Mouse (Mus musculus): ENCODE measurements at regions not wholly inside any gene's neighbourhood (a gene's known extent, or its start where the extent isn't known, plus 50 kb on each side); places are given as distances from the start of the nearest gene placed in this dataset.
"Not testable (repeated sequence)": the region's sequence is repeated elsewhere in the genome, so short reads cannot be mapped to it uniquely, and the experiment has no call there.

- not testable (repeated sequence) for H3K36me3 ChIP-seq; H3K27ac ChIP-seq; H3K9ac ChIP-seq (replicated peaks); H3K4me3 ChIP-seq (replicated peaks); H3K4me1 ChIP-seq (replicated peaks); H3K9me3 ChIP-seq; H3K4me2 ChIP-seq (replicated peaks); H3K27me3 ChIP-seq; ATAC-seq
- 91% methylated on average over 2 of the region's 2 CpGs for WGBS
These were observed 971.2 kb downstream of the Agbl1 start for GRCm38 (mm10) chr7:77200903-77201302.

DNA sequence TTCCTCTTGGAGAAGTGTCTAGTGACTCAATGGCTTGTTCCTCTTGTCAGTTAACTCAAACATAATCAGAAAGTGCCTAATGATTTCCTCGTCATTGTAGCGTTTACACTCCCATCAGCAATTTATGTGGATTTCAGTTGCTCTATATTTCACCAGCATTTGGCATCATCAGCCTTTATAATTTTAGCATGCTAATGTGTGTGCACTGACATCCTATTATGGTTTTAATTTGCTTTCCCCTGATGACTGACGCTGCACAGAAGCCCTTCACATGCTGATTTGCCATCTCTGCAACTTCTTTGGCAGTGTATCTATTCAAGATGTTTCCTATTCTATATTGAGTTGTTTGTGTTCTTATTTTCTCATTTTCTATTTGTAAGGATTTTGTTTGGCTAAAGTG lies 975.9 kb downstream of the Agbl1 start:
- no peaks in the 10 kb centered on the region for H3K4me1 ChIP-seq (replicated peaks)
- no peaks in the 10 kb centered on the region for H3K9me3 ChIP-seq
- H3K36me3 ChIP-seq: no peaks in the 10 kb centered on the region
- 85% methylated on average over 3 of the region's 3 CpGs for WGBS
- no peak overlapping the region for H3K9ac ChIP-seq (replicated peaks)
- H3K27me3 ChIP-seq: no peaks in the 10 kb centered on the region
- no peak for ATAC-seq
- H3K4me2 ChIP-seq (replicated peaks): no peak overlapping the region
- no peak overlapping the region for H3K4me3 ChIP-seq (replicated peaks)
- no peak overlapping the region for H3K27ac ChIP-seq

DNA sequence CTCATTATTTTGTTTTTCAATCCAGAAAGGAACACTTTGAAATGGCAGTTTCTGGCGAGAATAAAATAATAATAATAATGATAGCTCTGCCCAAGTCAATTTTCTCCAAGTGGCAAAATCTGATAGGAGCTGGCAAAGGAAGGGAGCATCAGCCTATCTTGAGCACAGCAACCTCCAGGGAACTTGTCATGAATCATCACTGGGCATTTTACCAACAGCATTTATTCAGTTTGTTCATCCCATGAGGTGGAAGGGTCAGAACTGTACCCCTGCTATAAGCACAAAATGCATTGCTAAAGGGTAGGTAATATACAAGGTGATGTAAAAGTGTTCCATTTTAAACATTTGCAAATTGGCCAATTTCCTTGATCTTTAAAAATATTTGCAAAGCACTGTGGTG lies 1019.7 kb downstream of the Agbl1 start:
- ATAC-seq: no peak
- no peaks in the 10 kb centered on the region for H3K27me3 ChIP-seq
- no peak overlapping the region for H3K27ac ChIP-seq
- no peaks in the 10 kb centered on the region for H3K4me1 ChIP-seq (replicated peaks)
- no peaks in the 10 kb centered on the region for H3K36me3 ChIP-seq
- WGBS: 88% methylated on average over 1 of the region's 1 CpGs
- H3K4me2 ChIP-seq (replicated peaks): no peak overlapping the region
- no peak overlapping the region for H3K4me3 ChIP-seq (replicated peaks)
- H3K9me3 ChIP-seq: no peaks in the 10 kb centered on the region
- H3K9ac ChIP-seq (replicated peaks): no peak overlapping the region

DNA sequence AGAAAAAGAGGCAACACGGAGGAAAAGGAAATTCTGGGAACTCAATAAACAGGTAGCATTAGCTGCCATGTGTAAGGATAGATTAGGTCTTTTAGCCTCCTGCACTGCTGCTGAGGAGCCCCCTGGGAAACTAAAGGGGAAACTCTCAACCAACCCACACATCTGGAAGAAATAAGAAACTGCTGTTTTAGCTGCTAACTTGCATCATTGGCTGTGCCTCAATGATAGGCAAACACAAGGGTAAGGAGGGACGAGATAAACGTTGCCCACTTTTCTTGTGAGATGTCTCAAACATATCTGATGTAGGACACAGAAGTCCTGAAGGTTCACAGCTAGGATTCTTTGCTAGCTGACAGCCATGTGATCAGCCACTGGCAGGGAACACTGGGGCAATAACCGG lies 1058.0 kb downstream of the Agbl1 start:
- H3K27me3 ChIP-seq: no peaks in the 10 kb centered on the region
- no peak overlapping the region for H3K4me2 ChIP-seq (replicated peaks)
- no peak overlapping the region for H3K9ac ChIP-seq (replicated peaks)
- H3K4me3 ChIP-seq (replicated peaks): no peak overlapping the region
- no peaks in the 10 kb centered on the region for H3K4me1 ChIP-seq (replicated peaks)
- whole genome bisulfite sequencing: 78% methylated on average over 4 of the region's 4 CpGs
- H3K36me3 ChIP-seq: no peaks in the 10 kb centered on the region
- no peaks in the 10 kb centered on the region for H3K9me3 ChIP-seq
- H3K27ac ChIP-seq: no peak overlapping the region
- no peak for ATAC-seq

- peaks cover 11% of the 10 kb centered on the region for H3K4me1 ChIP-seq (replicated peaks)
- 16% methylated on average over 5 of the region's 5 CpGs for WGBS
- no peak overlapping the region for H3K4me2 ChIP-seq (replicated peaks)
- no peaks in the 10 kb centered on the region for H3K27me3 ChIP-seq
- no peak overlapping the region for H3K9ac ChIP-seq (replicated peaks)
- no peaks in the 10 kb centered on the region for H3K9me3 ChIP-seq
- peak; percentile 40; the same call in 1 of the 2 replicates for ATAC-seq
- no peaks in the 10 kb centered on the region for H3K36me3 ChIP-seq
- H3K27ac ChIP-seq: no peak overlapping the region
- H3K4me3 ChIP-seq (replicated peaks): no peak overlapping the region
These were observed 1065.4 kb downstream of the Agbl1 start for GRCm38 (mm10) chr7:77294984-77295642.

- no peak overlapping the region for H3K27ac ChIP-seq
- H3K4me1 ChIP-seq (replicated peaks): no peaks in the 10 kb centered on the region; the same call in 1 of the 2 replicates
- no peak overlapping the region for H3K4me2 ChIP-seq (replicated peaks)
- 42% methylated on average over 3 of the region's 3 CpGs for WGBS
- no peaks in the 10 kb centered on the region for H3K27me3 ChIP-seq
- no peak overlapping the region for H3K9ac ChIP-seq (replicated peaks)
- no peak for ATAC-seq
- no peaks in the 10 kb centered on the region for H3K9me3 ChIP-seq
- no peak overlapping the region for H3K4me3 ChIP-seq (replicated peaks)
- H3K36me3 ChIP-seq: no peaks in the 10 kb centered on the region
These were observed 1073.5 kb downstream of the Agbl1 start for GRCm38 (mm10) chr7:77303227-77303626.

GRCm38 (mm10) chr7:77303935-77304334 lies 1074.2 kb downstream of the Agbl1 start:
- Histone ChIP-seq H3K27ac (no peak overlapping the region), H3K4me1 (replicated peaks) (no peaks in the 10 kb centered on the region; the same call in 1 of the 2 replicates), H3K4me2 (replicated peaks) (peak overlapping the region; percentile 36), H3K27me3 (no peaks in the 10 kb centered on the region), H3K36me3 (no peaks in the 10 kb centered on the region), H3K9ac (replicated peaks) (no peak overlapping the region), H3K9me3 (no peaks in the 10 kb centered on the region), H3K4me3 (replicated peaks) (no peak overlapping the region)
- ATAC-seq: no peak
- 11% methylated on average over 6 of the region's 11 CpGs for WGBS

DNA sequence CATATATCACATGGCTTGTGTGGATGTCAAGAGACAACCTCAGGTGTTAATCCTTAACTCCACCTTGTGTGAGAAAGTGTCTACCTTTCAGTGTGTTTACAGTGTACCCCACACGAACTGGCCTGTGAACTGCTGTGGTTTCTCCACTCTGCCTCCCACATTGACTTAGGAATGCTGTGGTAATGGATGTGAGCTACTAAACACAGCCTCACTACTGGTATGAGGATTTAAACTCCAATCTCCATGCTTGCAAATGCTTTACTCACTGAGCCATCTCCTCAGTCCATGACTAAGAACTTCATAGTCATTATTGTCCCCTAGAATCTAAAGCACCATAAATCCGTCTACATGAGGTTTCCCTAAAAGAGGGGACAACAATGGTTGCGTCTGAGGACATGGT lies 1075.8 kb downstream of the Agbl1 start:
- Histone ChIP-seq H3K27ac (no peak overlapping the region), H3K4me3 (replicated peaks) (no peak overlapping the region), H3K4me2 (replicated peaks) (no peak overlapping the region), H3K9me3 (no peaks in the 10 kb centered on the region), H3K36me3 (no peaks in the 10 kb centered on the region), H3K9ac (replicated peaks) (no peak overlapping the region), H3K4me1 (replicated peaks) (no peaks in the 10 kb centered on the region; the same call in 1 of the 2 replicates), H3K27me3 (no peaks in the 10 kb centered on the region)
- ATAC-seq: no peak
- 67% methylated on average over 3 of the region's 3 CpGs for WGBS

GRCm38 (mm10) chr7:77311661-77312060 lies 1082.0 kb downstream of the Agbl1 start:
- H3K27me3 ChIP-seq: no peaks in the 10 kb centered on the region
- no peak overlapping the region for H3K9ac ChIP-seq (replicated peaks)
- no peak overlapping the region for H3K27ac ChIP-seq
- WGBS: 89% methylated on average over 2 of the region's 2 CpGs
- H3K36me3 ChIP-seq: no peaks in the 10 kb centered on the region
- no peak for ATAC-seq
- no peaks in the 10 kb centered on the region for H3K9me3 ChIP-seq
- H3K4me3 ChIP-seq (replicated peaks): no peak overlapping the region
- no peak overlapping the region for H3K4me2 ChIP-seq (replicated peaks)
- no peaks in the 10 kb centered on the region for H3K4me1 ChIP-seq (replicated peaks)

GRCm38 (mm10) chr7:77325140-77325539 lies 1095.5 kb downstream of the Agbl1 start:
- no peak for ATAC-seq
- H3K27me3 ChIP-seq: no peaks in the 10 kb centered on the region
- H3K27ac ChIP-seq: no peak overlapping the region
- H3K9me3 ChIP-seq: no peaks in the 10 kb centered on the region
- no peak overlapping the region for H3K4me3 ChIP-seq (replicated peaks)
- no peak overlapping the region for H3K4me2 ChIP-seq (replicated peaks)
- no peak overlapping the region for H3K9ac ChIP-seq (replicated peaks)
- H3K36me3 ChIP-seq: no peaks in the 10 kb centered on the region
- WGBS: 78% methylated on average over 2 of the region's 2 CpGs
- no peaks in the 10 kb centered on the region for H3K4me1 ChIP-seq (replicated peaks)

DNA sequence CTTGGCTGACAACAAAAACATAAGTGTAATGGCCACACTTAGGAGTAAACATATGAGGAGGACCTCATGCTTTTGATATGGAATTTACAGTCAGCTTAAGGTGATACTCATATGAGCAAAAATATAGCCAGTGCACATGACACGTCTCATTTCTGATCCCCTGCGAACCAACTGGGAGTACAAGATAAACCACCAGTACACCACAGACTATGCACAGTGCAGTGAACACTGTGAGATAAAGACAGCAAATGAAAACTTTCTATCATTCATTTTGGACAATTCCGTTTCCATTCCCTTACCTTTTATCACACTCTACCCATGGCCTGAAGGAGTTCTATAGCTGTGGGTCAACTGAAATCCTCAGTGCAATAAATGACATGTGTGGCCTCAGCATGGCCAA lies 1097.1 kb downstream of the Agbl1 start:
- H3K4me1 ChIP-seq (replicated peaks): no peaks in the 10 kb centered on the region
- no peak overlapping the region for H3K4me3 ChIP-seq (replicated peaks)
- H3K36me3 ChIP-seq: no peaks in the 10 kb centered on the region
- no peak overlapping the region for H3K27ac ChIP-seq
- no peaks in the 10 kb centered on the region for H3K9me3 ChIP-seq
- 94% methylated on average over 3 of the region's 3 CpGs for WGBS
- no peak overlapping the region for H3K9ac ChIP-seq (replicated peaks)
- no peak overlapping the region for H3K4me2 ChIP-seq (replicated peaks)
- no peak for ATAC-seq
- no peaks in the 10 kb centered on the region for H3K27me3 ChIP-seq

- H3K9ac ChIP-seq (replicated peaks): no peak overlapping the region
These were observed 1097.8 kb downstream of the Agbl1 start for GRCm38 (mm10) chr7:77327516-77327915.

GRCm38 (mm10) chr7:77338630-77339029 lies 1108.9 kb downstream of the Agbl1 start:
- Histone ChIP-seq H3K9me3 (no peaks in the 10 kb centered on the region), H3K9ac (replicated peaks) (no peak overlapping the region), H3K36me3 (no peaks in the 10 kb centered on the region), H3K4me3 (replicated peaks) (no peak overlapping the region), H3K27ac (no peak overlapping the region), H3K4me2 (replicated peaks) (no peak overlapping the region), H3K4me1 (replicated peaks) (no peaks in the 10 kb centered on the region), H3K27me3 (no peaks in the 10 kb centered on the region)
- 80% methylated on average over 4 of the region's 4 CpGs for WGBS
- no peak for ATAC-seq

More at GRCm38 (mm10) chr7:77327516-77327915, 1097.8 kb downstream of the Agbl1 start:
- no peaks in the 10 kb centered on the region for H3K9me3 ChIP-seq
- no peaks in the 10 kb centered on the region for H3K4me1 ChIP-seq (replicated peaks)
- H3K27me3 ChIP-seq: no peaks in the 10 kb centered on the region
- H3K36me3 ChIP-seq: no peaks in the 10 kb centered on the region
- H3K27ac ChIP-seq: no peak overlapping the region
- no peak overlapping the region for H3K4me3 ChIP-seq (replicated peaks)
- 71% methylated on average over 2 of the region's 2 CpGs for WGBS
- no peak for ATAC-seq
- H3K4me2 ChIP-seq (replicated peaks): no peak overlapping the region

Data from midbrain, embryonic 13.5 days (tissue).